Comparison of ENCODE assay signal across 10 mouse cellular contexts in the genomic region with DNA sequence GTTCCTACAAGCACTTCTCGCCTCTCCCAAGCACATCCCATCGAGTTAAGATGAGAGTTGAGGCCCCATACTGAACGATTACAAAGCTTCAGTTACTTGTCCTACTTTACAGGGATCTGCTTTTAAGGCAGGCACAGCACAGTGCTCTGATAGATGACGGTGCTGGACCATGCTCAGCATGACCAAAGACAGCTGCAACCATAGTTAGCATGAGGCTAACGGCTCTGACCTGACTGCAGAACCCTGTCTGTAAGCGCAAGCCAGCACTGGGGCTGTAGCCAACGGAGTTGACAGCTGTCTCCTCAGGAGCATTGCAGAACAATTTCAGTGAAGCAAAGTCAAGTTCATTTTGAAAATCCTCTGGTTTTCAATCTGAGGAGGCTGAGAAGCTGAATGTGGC. TPM values are rescaled to one million over a fixed set of nuclear protein-coding genes. Genes with fewer than 3 reads are reported as not detected.
A peak's percentile ranks its signal among the peaks of the same experiment; 100 is the strongest.
DNase-seq lines count a peak whose midpoint lies in the region; ATAC-seq lines count a peak whose summit lies in the region.
"Had no signal": no experiment of that assay in that cellular context is flagged by ENCODE, and none has a peak within 500 bp of the region (broad histone marks: within the 10 kb centered on the region; RNA-seq: fewer than 3 reads in every experiment).

No protein-coding gene starts in this region.

- no peak overlapping the region for H3K27ac ChIP-seq in kidney, embryonic 16.5 days (ENCODE audit: low read length)

- intact Hi-C loops in left cerebral cortex, postnatal 36 days (cut with DNase I) = loop anchor here (5.0 kb wide), 1 partner anchor 40 kb away; no protein-coding TSS in a partner anchor

- H3K4me2 ChIP-seq in kidney, embryonic 16.5 days (replicated peaks; ENCODE audit: low read depth, low read length) = no peak overlapping the region

- no peaks in the 10 kb centered on the region for H3K4me1 ChIP-seq in kidney, embryonic 16.5 days (ENCODE audit: insufficient read depth, low read length)

- 27% methylated on average over 7 of the region's 7 CpGs for WGBS in kidney, embryonic 16.5 days

- peak; percentile 51; the same call in 1 of the 2 replicates for ATAC-seq in kidney, embryonic 16.5 days (ENCODE audit: low FRiP score, low TSS enrichment)
- ATAC-seq in megakaryocyte-erythroid progenitor cell, adult 5-6 weeks (replicated peaks; ENCODE audit: low FRiP score, low TSS enrichment, poor library complexity, severe bottlenecking) = no peak
- ATAC-seq: Patski had no signal

- H3K36me3 ChIP-seq in kidney, embryonic 16.5 days (ENCODE audit: insufficient read depth, low read length) = no peaks in the 10 kb centered on the region

- H3K9ac ChIP-seq in kidney, embryonic 16.5 days (replicated peaks; ENCODE audit: low read length) = no peak overlapping the region

- no peaks in the 10 kb centered on the region for H3K27me3 ChIP-seq in kidney, embryonic 16.5 days (ENCODE audit: insufficient read depth, low read length)
- H3K27me3 ChIP-seq: Patski had no signal

- no peak overlapping the region for H3K4me3 ChIP-seq in kidney, embryonic 16.5 days (ENCODE audit: low read length)

- no peak for DNase-seq in kidney, adult 8-10 months
- DNase-seq in forelimb bud, embryonic 11.5 days (ENCODE audit: low read depth, low spot score) = peak; percentile 6
- peak; percentile 64 to 73 for DNase-seq in heart, adult 9 months (ENCODE audit: low spot score in 2 of 2)
- peak; percentile 67 for DNase-seq in lung, postnatal 14 days
- no peak for DNase-seq in ovary, postnatal 14 days (ENCODE audit: low spot score)
- no peak for DNase-seq in left cerebral cortex, postnatal 36 days (ENCODE audit: low spot score in 2 of 2)
- DNase-seq: layer of hippocampus, adult 9-11 months had no signal

- H3K9me3 ChIP-seq in kidney, embryonic 16.5 days (ENCODE audit: low read length) = no peaks in the 10 kb centered on the region

RNA-seq across cellular contexts. Expression of gene Sestd1, which starts 36.6 kb away (rescaled TPM):
- 30.0 TPM in 2 replicates for polyA plus RNA-seq in kidney, embryonic 16.5 days (2015; fragmentation: Nextera tagmentation; extraction: Ambion mirVana)
- 10 to 100 TPM; 59.5 to 60.0 TPM for total RNA-seq in left cerebral cortex, postnatal 36 days (2021)
- total RNA-seq in megakaryocyte-erythroid progenitor cell, adult 5-6 weeks (2014; fragmentation: Nextera tagmentation) = 1.3 and 2.0 TPM in 2 replicates
- 5.1 and 5.4 TPM in 2 replicates for total RNA-seq in megakaryocyte-erythroid progenitor cell, adult 5-6 weeks (2017)

Comparison
In these comparisons a context has a peak if more than half of its experiments do, and no peak if none do; other contexts are left out.
1. DNase-seq: peak in forelimb bud, embryonic 11.5 days (single experiment), heart, adult 9 months (2 of 2) and lung, postnatal 14 days (single experiment); none in kidney, adult 8-10 months (0 of 2), ovary, postnatal 14 days (single experiment) and left cerebral cortex, postnatal 36 days (0 of 2).
2. RNA of gene Sestd1, which starts 36.6 kb away (total RNA-seq): 59.5 to 60.0 TPM in left cerebral cortex, postnatal 36 days; 1.3 to 5.4 TPM in megakaryocyte-erythroid progenitor cell, adult 5-6 weeks; every median in the first group is over 4 times any median in the second.